Mouse (Mus musculus): ENCODE results near the gene Gm14459. TPM values are rescaled to one million over a fixed set of nuclear protein-coding genes. Genes with fewer than 3 reads are reported as not detected.
"Not testable (repeated sequence)": the region's sequence is repeated elsewhere in the genome, so short reads cannot be mapped to it uniquely, and the experiment has no call there.

Gene Gm14459
- polyA plus RNA-seq (2015; fragmentation: Nextera tagmentation; extraction: Ambion mirVana), result not detected in 2 replicates

DNA sequence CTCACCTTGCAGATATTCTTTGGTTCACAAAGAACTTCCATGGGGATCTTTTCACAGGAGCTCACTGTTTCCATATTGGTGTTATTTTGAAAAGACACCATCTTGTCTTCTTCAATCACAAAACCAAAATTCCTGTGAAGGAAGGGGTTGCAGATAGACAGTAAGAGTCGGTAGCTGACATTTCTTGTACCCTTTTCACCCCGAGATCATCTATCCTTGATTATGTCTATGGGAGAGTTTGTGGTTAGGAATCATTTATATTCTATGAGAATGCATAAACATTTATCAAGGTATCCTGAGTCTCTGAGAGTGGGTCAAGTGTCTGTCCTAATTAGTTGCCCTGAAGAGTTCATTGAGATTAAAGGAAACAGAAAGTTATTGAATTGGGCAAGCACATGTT lies at the start of gene Gm14459:
Gm14459 (minus strand) TSS at position 101 of the 400 bp plus-strand sequence.
- Histone ChIP-seq H3K9ac (no peak within 1 kb of the TSS), H3K27me3 (no peaks in the 10 kb centered on the region), H3K27ac (no peak within 1 kb of the TSS), H3K4me1 (no peaks in the 10 kb centered on the region), H3K36me3 (no peaks in the 10 kb centered on the region), H3K4me3 (replicated peaks) (no peak within 1 kb of the TSS), H3K4me2 (no peak within 1 kb of the TSS), H3K9me3 (replicated peaks) (no peaks in the 10 kb centered on the region)
- 78% methylated on average over 2 of the region's 2 CpGs for WGBS
- no peak for ATAC-seq (replicated peaks; ENCODE audit: low FRiP score)

DNA sequence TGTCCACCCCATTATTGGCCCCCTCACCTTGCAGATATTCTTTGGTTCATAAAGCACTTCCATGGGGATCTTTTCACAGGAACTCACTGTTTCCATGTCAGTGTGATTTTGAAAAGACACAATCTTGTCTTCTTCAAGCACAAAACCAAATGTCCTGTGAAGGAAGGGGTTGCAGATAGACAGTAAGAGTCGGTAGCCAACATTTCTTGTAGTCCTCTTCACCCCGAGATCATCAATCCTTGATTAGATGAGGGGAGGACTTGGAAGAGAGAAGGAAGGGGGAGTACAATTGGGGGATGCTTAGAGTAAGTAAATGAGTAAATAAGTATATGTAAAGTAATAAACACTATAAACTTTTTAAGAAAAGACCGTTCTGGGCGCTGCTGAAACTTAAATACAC lies 23.4 kb upstream of the Gm14459 start, which contains the start of gene Ssxb6:
Ssxb6 (minus strand) TSS at position 101 of the 400 bp plus-strand sequence.
- not testable (repeated sequence) for H3K4me1 ChIP-seq; H3K4me2 ChIP-seq; H3K27ac ChIP-seq; H3K9ac ChIP-seq; ATAC-seq (replicated peaks; ENCODE audit: low FRiP score); H3K27me3 ChIP-seq; H3K9me3 ChIP-seq (replicated peaks); H3K36me3 ChIP-seq; H3K4me3 ChIP-seq (replicated peaks)
- WGBS, result 75% methylated on average over 4 of the region's 4 CpGs

Other genes starting within 250 kb of the Gm14459 start
- not detected in 2 replicates for gene Ssxb10, start 197.5 kb downstream of the Gm14459 start, polyA plus RNA-seq (2015; fragmentation: Nextera tagmentation; extraction: Ambion mirVana)
- gene Ssxb9, start 158.0 kb downstream of the Gm14459 start, polyA plus RNA-seq (2015; fragmentation: Nextera tagmentation; extraction: Ambion mirVana), result not detected in 2 replicates
- gene Ssxb1, start 111.6 kb downstream of the Gm14459 start, polyA plus RNA-seq (2015; fragmentation: Nextera tagmentation; extraction: Ambion mirVana), result not detected in 2 replicates
- gene Ssxb2, start 63.2 kb downstream of the Gm14459 start, polyA plus RNA-seq (2015; fragmentation: Nextera tagmentation; extraction: Ambion mirVana), result not detected in 2 replicates
- gene Ssxb6, start 23.3 kb upstream of the Gm14459 start, polyA plus RNA-seq (2015; fragmentation: Nextera tagmentation; extraction: Ambion mirVana), result not detected in 2 replicates
- not detected in 2 replicates for gene Ssxb3, start 66.9 kb upstream of the Gm14459 start, polyA plus RNA-seq (2015; fragmentation: Nextera tagmentation; extraction: Ambion mirVana)
- gene Ssxb8, start 165.9 kb upstream of the Gm14459 start, polyA plus RNA-seq (2015; fragmentation: Nextera tagmentation; extraction: Ambion mirVana), result not detected in 2 replicates
- gene Ssx9, start 223.5 kb upstream of the Gm14459 start, polyA plus RNA-seq (2015; fragmentation: Nextera tagmentation; extraction: Ambion mirVana), result not detected in 2 replicates

Data from kidney, embryonic 15.5 days (tissue).